Mouse (Mus musculus) kidney, postnatal 10 days (tissue): ENCODE data around the gene Wbp2nl.
A peak's percentile ranks its signal among the peaks of the same experiment; 100 is the strongest.

Experiments
- DNase-seq: peaks from one replicate; pipeline ENCODE4 v3.0.0; 2021; ENCODE audit warnings: mixed read lengths

Wbp2nl gene

DNA sequence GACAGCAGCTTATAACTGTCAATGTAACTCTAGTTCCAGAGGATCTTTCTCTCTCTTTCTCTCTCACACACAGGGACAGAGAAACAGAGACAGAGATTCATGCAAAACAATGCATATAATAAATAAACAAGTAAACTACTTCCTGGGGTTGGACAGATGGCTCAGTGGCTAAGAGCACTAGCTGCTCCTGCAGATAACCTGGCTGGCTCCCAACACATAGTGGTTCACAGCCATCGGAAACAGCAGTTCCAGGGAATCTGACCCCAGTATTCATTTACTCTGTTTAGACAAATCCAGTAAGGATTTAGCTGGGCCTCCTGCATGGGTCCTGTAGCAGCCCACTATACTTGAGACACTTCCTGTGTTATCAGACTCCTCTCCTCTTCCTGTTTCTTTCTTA, 20.9 kb downstream of the Wbp2nl start:
- no peak for DNase-seq

DNA sequence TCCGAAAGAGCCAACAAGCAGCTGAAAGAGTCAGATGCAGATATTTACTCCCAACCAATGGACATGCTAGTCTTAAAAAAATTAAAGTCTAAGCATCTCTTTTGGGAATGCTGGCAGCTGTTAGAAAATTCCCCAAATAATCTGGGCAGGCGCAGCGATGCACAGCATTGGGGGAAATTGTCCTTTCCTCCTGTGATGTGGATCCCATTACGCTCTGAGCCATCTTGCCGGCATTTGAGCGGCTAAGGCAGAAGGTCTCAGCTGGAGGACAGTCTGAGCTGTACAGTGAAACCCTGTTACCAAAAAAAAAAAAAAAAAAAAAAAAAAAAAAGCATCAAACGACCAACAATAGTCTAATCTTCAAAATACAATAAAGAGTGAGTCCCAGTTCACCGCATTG, 23.4 kb downstream of the Wbp2nl start:
- no peak for DNase-seq

DNA sequence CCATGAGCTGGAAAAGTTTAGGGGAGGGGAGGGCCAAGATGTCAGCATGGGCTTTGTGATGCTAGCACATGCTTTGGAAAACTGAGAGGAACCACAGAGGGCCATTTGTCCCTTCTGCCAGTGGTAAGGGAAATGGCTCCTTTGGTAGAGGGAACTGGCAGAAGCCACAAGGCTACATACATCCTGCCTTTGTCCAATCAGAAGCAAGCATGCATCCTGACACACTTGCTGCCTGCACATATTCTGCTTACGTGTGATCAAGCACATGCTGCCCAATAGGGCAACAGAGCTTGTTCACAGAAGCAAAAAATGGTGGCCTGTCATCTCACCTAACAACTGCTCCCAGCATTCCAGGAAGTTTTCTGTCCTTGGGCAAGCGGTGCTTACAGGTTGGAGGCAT, 26.6 kb downstream of the Wbp2nl start:
- no peak for DNase-seq

DNA sequence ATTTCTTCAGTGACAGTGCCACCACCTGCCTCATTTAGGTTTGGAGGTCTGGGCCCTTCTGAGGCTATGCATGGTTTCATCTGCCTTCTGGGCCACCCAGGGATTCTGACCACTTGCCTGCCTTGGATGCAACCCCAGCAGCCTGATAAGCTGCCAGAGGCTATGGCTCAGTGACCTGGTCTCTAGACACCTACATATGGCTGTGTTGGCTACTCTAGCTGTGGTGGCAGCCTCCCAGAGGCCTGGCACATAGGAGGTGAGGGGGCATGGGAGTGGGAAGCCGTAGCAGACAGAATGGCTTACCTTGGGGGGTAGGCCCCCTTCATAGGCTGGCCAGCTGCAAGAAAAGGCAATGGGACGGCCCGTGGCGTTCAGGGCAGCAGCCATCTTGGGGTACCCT, 36.4 kb downstream of the Wbp2nl start:
- no peak for DNase-seq

DNA sequence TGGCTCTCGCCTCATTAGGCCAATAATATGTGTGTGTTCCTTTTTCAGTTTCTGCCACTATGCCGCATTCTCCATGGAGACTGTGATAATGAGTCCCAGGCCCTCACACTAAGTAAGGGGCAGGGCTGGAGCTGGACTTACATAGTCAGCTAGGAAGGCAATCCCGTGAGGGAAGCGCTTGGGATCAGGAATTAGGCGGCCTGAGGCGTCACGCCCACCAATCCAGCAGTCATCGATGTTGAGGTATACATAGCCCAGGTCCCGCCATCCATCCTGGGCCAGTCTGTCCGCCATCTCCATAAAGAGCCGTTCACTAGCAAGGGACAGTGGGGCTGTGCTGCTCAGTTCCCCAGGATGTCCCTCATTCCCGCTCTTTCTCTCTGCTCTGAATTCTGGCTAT, 37.9 kb downstream of the Wbp2nl start:
- no peak for DNase-seq

DNA sequence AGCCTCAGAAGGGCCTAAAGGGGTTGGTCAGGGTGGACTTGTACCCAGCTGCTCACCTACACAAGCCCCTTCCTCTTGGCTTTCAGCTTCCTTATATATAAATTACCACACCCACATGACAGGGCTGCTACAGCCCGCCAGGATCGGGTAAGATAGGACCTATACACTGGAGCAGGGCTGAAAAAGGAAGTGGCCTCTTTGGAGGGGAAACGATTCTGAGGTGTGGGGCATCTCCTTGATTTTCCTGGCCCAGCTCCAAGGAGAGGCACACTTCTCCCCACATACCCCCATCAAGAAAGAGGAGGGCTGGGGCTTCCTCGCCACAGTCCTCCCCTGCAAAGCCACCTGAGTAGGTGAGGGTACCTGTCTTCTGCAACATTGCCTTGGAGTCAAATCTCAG, 39.1 kb downstream of the Wbp2nl start:
- DNase-seq = no peak

DNA sequence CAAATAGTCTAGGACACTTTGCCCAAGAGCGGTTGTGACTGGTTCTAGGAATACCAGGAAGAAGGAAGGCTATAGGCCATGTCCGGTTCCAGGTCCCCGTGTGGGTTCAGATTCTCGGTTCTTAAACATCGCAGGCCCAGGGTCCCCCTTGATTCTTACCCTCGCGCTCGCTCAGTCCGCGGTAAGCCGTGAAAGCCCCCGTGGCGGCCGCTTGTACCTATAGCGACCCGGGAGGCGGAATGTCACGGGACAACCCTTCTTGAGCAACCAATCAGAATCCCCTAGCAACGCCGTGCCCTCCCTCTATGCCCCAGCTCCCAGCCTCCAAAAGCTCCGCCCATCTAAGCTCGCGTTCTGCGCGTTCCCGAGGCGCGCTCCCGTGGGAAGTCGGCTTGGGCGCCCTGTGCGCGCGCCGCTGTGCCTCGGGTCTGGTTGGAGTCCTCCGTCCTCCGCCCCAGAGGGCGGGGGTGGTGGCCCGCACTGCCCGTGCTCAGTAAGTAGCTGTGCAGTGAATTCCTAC, 39.9 kb downstream of the Wbp2nl start, which contains the start of the genes Naga, Pheta2 and Smdt1:
Gene Naga, minus strand, starts transcription at position 333 of the 520 bp plus-strand sequence.
Gene Pheta2, plus strand, starts transcription at position 350 of the 520 bp plus-strand sequence.
Gene Smdt1, plus strand, starts transcription at position 367 of the 520 bp plus-strand sequence.
- peak; percentile 98 for DNase-seq

DNA sequence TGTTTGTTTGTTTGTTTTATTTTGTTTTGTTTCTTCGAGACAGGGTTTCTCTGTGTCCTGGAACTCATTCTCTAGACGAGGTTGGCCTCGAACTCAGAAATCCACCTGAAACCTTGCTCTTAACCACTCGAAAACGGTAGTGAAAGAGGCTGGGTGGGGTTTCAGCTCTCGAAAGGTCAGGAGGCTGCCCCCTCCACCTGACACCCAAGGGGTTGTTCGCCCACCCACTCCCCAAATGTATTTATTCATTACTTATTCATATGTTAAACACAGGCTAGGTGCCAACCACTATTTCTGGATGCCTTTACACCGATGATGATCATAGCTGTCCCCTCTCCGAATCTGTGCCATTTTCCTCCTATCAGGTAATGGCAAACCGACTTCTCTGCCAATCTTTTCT, 40.4 kb downstream of the Wbp2nl start:
- DNase-seq = no peak

DNA sequence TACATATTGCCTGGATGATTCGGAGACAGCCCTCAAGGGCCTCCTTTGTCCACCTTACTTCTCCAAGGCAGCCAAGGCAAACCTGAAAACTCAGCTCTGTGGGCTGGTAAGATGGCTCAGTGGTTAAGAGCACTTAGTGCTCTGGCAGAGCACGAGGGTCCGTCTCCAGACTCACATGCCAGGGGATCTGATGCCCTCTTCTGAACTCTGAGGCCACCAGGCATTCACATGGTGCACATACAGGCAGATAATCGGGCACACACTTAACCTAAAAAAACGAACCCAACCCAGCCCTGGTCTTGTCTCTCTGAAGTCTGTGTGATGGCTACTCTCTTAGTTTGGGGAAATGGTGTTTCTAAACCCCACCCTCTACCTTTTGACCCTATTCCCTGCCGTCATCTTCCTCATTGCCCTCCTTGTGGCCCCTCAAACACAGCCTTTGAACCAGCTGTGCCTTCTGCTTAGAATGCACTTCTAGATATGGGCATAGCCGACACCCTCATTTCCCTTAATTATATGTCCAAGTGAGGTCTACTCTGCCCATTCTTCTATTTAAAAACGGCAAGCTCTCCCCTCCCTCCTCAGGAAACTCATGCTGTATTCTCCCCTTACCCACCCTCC, 41.0 kb downstream of the Wbp2nl start:
- no peak for DNase-seq

DNA sequence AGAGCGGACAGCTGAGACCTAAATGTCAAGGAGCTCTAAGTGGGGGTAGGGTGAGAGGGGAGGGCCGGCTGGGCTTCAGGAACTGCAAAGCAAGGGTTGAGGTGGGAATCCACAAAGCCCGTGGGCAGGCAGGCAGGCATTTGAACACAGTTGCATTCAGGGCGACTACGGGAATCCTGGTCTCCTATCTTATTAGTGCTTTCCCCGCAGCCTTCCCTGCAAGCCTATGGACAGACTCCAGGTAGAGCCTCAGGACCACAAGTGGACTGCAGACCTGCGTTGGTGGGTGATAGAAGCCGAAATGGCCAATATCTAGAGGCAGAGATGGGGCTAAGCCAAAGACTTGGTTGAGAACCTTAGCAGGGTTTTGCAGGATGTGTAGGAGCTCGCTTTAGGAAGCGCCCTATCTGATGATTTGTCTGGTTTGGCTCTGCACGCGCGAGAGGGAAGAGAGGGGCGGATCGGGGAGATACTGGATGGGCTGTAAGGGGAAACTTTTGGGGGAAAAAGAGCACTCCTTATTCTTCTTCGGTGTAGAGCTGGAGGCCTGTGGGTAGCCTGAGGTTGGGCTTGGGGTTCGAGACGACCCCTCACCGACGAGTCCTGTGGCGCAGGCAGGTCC, 41.8 kb downstream of the Wbp2nl start:
- DNase-seq = no peak

DNA sequence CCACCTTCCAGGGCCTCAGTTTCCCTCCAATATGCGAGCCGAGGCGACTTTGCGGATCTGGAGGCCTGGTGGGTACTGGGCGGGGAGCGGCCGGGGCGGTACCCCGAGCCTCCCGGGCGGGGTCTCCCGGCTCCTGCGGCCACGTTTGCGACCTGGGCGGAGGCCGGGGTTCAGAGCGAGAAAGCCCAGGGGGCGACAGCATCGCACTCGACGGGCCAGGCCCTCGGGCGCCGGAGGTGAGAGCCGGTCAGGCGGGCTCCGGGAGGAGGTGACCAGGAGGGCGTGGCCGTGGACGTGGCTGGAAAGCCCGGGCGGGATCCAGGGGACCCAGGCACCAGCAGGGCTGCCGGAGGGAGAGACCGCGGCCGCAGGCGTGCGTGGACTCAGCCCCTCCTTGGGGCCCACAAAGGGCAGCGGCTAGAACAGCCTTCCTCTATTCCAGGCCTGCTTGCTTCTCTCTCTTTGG, 42.3 kb downstream of the Wbp2nl start:
- DNase-seq = peak; percentile 78

DNA sequence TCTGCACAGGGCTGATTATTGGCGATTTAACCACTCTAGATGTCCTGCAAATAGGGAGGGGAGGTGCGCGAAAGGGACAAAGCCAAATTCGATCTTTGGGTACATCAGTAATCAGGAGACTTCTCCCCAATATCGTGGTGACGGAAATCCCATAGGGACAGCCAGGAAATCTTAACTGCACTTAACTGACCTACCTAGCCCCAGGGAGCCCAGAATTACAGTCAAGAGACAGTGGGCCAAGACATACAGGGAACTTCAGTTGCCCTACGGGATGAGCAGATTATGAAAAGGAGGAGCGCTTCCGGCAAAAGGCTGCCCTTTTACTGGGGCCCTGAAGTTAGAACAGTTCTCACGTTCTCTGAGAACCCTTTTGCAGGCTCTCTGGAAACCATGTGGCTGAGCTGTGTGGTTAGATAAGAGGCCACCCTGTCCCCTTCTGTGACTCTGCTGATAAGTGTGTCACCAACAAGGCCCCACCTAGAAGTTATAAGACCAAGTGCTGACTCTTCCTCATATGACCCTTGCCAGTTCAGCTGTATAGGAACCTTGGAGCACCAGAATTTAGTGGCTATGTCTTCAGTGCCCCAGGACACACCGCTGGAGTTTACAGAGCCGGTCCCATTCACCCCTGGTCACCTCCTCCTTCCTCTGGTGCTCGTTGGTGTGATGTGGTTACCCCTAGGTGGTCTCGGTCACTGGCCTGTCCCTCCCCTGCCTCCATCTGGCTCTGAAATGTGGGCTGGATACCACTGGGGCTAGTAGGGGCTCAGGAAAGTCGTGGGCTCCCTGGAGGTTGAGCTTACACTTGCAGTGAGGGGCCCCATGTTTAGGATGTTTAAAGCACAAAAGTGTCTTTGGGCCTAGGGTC, 43.2 kb downstream of the Wbp2nl start:
- no peak for DNase-seq

DNA sequence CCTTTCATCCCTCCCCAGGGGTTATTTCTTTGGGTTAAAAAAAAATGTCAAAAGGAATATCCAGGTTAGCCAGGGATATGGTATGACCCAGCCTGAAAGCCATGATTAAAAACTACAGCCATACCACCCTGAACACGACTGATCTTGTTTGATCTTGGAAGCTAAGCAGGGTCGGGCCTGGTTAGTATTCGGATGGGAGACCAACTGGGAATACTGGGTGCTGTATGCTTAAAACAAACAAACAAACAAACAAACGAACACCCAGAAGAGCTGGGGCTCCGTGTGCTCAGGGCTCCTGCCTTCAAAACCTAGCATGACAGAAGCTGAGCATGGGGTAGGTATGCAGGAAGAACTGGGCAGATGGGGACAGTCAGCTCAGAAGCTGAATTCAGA, 43.8 kb downstream of the Wbp2nl start:
- DNase-seq = no peak

DNA sequence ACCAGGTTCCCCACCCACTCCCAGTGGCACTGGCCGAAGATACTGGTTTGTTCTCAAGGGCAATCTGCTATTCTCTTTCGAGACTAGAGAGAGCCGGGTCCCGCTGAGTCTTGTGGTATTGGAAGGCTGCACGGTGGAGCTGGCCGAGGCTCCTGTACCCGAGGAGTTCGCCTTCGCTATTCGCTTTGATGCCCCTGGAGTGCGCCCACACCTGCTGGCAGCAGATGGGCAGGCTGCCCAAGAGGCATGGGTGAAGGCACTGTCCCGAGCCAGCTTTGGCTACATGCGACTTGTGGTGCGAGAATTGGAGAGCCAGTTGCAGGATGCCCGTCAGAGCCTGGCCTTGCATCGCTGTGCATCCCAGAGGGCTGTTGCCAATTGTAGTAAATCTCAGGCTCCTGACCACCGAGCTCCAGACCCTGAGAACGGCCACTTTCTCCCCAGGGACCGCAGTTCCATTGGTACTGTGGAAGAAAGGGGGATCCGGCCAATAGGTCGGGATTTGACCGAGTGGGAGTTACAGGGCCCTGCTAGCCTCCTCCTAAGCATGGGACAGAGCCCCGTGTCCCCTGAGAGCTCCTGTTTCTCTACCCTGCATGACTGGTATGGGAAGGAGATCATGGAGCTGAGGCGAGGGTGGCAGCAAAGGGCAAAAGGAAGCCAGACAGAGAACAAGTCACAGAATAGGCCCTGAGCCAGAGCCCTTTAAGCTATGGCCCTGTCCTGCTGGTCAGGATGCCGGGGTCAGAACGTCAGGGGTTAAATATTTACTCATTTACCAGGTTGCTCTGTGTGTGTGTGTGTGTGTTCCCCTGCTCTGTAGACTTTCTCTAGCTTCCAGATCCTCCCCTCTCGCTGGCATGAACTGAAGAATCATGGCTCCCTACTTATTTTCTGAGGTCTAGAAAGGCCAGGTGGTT, 44.9 kb downstream of the Wbp2nl start:
- peak; percentile 63 for DNase-seq

DNA sequence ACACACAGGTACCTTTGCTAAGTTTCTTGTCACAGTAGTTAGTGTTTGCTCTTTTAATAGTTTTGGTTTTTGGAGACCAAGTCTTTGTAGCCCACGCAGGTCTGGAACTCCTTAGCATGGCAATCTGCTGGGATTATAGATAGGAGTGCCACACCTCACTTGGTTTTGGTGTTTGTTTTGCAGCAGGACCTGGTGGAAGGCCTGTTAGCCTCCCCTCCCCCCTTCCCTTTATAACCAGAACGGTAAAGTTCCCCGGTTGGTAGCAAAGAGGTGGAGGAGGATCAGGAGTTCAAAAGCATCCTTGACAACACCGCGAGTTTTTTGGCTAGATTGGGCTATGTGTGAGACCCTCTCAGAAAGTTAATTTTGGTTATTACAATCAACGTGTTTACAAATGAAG, 46.2 kb downstream of the Wbp2nl start:
- DNase-seq = no peak

DNA sequence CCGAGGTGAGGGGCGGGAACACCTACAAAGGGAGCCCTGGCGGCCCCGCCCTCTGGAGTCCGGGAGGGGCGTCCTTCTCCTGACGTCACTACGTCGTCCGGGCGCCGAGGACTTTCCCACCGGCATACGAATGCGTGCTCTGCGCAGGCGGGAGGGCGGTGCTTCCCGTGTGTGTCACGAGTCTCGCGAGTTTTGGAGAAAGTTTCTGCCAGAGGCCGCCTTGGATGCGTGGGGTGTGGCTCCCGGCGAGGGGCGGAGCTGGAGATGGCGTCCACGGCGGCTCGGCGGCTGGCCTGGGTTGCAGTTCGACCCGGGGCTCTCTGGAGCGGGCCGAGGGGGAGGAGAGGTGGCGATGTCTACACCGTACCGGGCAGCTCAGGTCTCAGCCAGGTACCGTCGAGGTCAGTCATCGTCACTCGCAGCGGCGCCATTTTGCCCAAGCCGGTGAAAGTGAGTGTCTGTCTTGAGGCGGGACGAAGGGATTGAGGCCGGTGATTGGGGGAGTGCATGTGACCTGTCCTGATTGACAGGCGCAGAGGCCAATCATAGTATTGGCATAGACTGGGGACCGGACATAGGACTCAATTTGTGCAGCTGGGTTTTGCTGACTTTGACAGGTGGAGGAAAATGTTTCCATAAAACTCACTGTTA, 47.2 kb downstream of the Wbp2nl start:
- peak; percentile 98 for DNase-seq

DNA sequence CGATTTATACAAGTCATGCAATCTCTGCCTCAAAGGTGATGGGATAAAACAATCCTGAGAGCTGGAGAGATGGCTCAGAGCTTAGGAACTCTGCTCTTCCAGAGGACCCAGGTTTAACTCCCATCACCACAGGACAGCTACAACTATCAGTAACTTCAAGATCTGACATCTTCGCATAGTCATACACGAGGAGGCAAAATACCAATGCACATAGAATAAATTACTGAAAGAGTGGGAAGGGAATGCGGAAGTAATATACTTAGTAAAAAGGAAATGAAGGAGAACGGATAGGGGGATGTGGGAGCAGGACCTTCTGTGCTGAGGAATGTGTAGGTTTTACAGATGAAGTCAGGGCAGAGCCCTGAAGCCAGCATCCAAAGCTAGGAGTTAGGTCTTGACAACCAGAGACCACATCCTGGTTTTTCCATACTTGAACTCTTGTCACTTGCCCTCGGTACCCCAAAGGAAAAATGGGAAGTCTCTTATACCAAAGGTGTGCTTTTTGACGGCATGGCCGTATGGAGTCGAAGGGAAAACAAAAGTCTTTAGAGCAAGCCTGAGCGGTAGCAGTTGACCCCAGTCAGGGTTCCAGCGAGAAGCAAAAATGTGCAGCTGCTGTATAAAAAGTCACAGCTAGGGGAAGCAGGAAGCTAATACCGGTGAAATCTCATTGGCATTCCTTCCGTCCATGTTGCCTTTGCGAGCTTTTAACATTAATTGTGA, 48.0 kb downstream of the Wbp2nl start:
- DNase-seq = no peak

DNA sequence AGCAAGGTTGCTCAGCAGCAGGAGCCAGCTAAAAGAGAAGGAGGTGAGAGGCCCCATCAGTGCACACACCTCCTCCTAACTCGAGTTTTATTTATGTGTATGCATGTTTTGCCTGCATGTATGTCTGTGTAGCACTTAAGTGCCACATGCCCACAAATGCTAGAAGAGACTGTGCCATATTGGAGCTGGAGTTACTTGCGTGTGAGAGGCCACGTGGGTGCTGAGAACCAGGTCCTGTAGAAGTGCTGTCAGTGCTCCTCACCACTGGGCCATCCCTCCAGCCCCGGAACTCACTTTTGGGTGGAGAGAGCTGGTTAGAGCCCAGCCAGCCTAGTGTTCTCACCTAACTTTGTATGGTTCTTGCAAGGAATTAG, 48.5 kb downstream of the Wbp2nl start:
- DNase-seq = no peak

DNA sequence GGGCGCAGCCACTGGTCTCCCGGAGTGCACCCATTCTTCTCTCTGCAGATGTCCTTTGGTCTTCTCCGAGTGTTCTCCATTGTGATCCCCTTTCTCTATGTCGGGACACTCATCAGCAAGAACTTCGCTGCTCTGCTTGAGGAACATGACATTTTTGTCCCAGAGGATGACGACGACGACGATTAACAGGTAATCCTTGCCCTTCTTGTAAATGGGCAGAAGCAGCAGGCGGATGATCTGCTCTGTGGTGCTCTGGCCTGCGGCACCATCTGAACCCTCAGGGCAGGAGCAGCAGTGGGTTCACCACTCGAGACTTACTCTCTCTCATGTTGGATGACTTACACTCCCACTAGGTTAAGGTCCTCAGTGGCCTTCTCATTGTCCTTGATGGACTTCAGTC, 49.1 kb downstream of the Wbp2nl start:
- DNase-seq = no peak

DNA sequence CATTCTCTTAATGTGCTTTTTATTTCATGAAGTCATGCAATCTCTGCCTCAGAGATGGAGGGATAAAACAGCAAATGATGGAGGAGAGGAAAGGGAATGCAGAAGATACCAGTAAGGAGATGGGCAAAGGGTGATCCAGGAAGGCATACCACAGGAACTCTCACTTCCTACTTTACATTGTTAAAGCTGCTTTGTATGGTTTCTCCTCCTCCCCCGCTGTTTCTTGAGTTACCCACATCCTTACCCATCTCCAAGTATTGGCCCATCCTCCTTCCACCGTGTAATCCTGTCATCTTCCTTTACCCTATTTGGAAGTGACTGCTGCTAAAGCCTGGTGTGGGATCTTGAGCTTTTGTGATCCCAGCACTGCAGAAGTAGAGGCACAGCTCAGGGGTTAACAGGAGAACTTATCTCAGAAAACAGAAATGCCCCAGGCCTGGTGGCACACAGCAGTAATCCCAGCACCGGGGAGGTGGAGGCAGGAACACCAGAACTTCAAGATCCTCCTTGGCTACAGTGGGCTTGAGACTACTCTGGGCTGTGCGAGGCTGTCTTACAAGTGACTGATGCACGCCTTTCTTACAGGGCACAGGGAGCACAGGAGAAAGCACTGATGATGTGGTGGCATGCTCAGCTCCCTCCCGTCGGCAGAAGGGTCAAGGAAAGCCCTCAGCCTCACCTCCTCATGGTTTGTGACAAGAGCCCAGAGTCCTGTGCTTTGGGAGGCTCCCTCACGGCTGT, 49.7 kb downstream of the Wbp2nl start:
- no peak for DNase-seq

DNA sequence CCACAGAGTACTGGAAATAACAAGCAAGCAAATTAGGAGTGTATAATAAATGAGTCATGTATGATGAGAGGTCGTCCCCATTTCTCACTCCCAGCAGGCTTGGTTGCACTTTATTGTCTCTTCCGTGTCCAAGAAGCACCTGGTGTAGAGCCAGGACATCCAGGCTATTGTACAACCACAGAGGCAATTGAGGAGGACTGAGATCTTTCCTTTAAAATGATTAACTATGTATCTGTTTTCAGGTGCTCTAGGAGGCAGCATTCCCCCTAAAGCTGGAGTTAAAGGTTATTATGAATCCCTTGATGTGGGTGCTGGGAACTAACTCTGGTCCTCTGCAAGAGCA, 50.2 kb downstream of the Wbp2nl start:
- no peak for DNase-seq
